ENCODE assay signal across 19 mouse cellular contexts in genomic region chr11:77428446-77428845, GRCm38 (mm10). TPM values are rescaled to one million over a fixed set of nuclear protein-coding genes. Genes with fewer than 3 reads are reported as not detected.
A peak's percentile ranks its signal among the peaks of the same experiment; 100 is the strongest.
DNase-seq lines count a peak whose midpoint lies in the region; ATAC-seq and TF ChIP-seq lines count a peak whose summit lies in the region.
"Had no signal": no experiment of that assay in that cellular context is flagged by ENCODE, and none has a peak within 500 bp of the region (broad histone marks: within the 10 kb centered on the region; RNA-seq: fewer than 3 reads in every experiment).

No protein-coding gene starts in this region.

- no peak for TF ChIP-seq CTCF in gastrocnemius, adult 2 months (IDR thresholded peaks at IDR 0.05)

- H3K27me3 ChIP-seq in heart, embryonic 13.5 days (replicated peaks) = no peaks in the 10 kb centered on the region
- no peaks in the 10 kb centered on the region for H3K27me3 ChIP-seq in heart, embryonic 10.5 days (ENCODE audit: insufficient read depth, poor library complexity, severe bottlenecking)
- H3K27me3 ChIP-seq: embryonic facial prominence, embryonic 12.5 days; heart, embryonic 12.5 days; hindbrain, embryonic 12.5 days had no signal

- no peaks in the 10 kb centered on the region for H3K9me3 ChIP-seq in heart, embryonic 13.5 days
- no peaks in the 10 kb centered on the region for H3K9me3 ChIP-seq in heart, embryonic 10.5 days
- H3K9me3 ChIP-seq: embryonic facial prominence, embryonic 12.5 days; heart, embryonic 12.5 days; hindbrain, embryonic 12.5 days had no signal

- peaks cover 79% of the 10 kb centered on the region for H3K36me3 ChIP-seq in heart, embryonic 13.5 days
- H3K36me3 ChIP-seq in heart, embryonic 10.5 days = peaks cover 68% of the 10 kb centered on the region
- H3K36me3 ChIP-seq: embryonic facial prominence, embryonic 12.5 days had no signal

- H3K4me3 ChIP-seq in gastrocnemius, adult 2 months = no peak overlapping the region
- H3K4me3 ChIP-seq in heart, embryonic 13.5 days = no peak overlapping the region
- no peak overlapping the region for H3K4me3 ChIP-seq in heart, embryonic 10.5 days
- H3K4me3 ChIP-seq: embryonic facial prominence, embryonic 12.5 days; heart, embryonic 12.5 days; hindbrain, embryonic 12.5 days had no signal

- DNase-seq in gastrocnemius, adult 2 months = no peak
- DNase-seq in gastrocnemius, postnatal 25 days = no peak
- DNase-seq in heart, embryonic 10.5 days (ENCODE audit: low spot score) = no peak
- peak; percentile 52 for DNase-seq in lung, postnatal 36 days
- no peak for DNase-seq in lung, postnatal 14 days
- DNase-seq in frontal cortex, postnatal 36 days (ENCODE audit: low spot score in 2 of 2) = no peak
- DNase-seq: adrenal gland, postnatal 14 days; cerebellum, adult 11-12 months; cerebellum, adult 9-10 months; cerebellum, postnatal 25 days; heart, postnatal 4 days had no signal

- peak overlapping the region; percentile 50 for H3K27ac ChIP-seq in gastrocnemius, adult 2 months
- H3K27ac ChIP-seq in heart, embryonic 13.5 days (replicated peaks) = peak overlapping the region; percentile 26
- H3K27ac ChIP-seq in heart, embryonic 10.5 days = no peak overlapping the region
- H3K27ac ChIP-seq: embryonic facial prominence, embryonic 12.5 days; hindbrain, embryonic 12.5 days had no signal

- no peak overlapping the region for H3K4me2 ChIP-seq in heart, embryonic 13.5 days
- H3K4me2 ChIP-seq: embryonic facial prominence, embryonic 12.5 days; heart, embryonic 12.5 days; hindbrain, embryonic 12.5 days had no signal

- intact Hi-C loops in gastrocnemius, adult 2 months (cut with DNase I) = no loop called here

- peaks cover 19% of the 10 kb centered on the region for H3K4me1 ChIP-seq in heart, embryonic 13.5 days
- peaks cover 5% of the 10 kb centered on the region; the same call in 1 of the 2 replicates for H3K4me1 ChIP-seq in heart, embryonic 10.5 days
- H3K4me1 ChIP-seq: embryonic facial prominence, embryonic 12.5 days; hindbrain, embryonic 12.5 days had no signal

- H3K9ac ChIP-seq in heart, embryonic 13.5 days = no peak overlapping the region
- H3K9ac ChIP-seq: embryonic facial prominence, embryonic 12.5 days; heart, embryonic 12.5 days; hindbrain, embryonic 12.5 days had no signal

- ATAC-seq in heart, embryonic 13.5 days (ENCODE audit: extremely low read depth, insufficient number of reproducible peaks, low FRiP score, low TSS enrichment) = no peak
- ATAC-seq: forebrain, embryonic 16.5 days; hindbrain, embryonic 16.5 days; inflammation-experienced regulatory T-cells, adult 6 months; intestine, postnatal 0 days had no signal

- WGBS in heart, embryonic 13.5 days = 71% methylated on average over 1 of the region's 1 CpGs
- WGBS in heart, embryonic 10.5 days = 77% methylated on average over 1 of the region's 1 CpGs

RNA-seq across cellular contexts. Expression of gene Coro6, which starts 33.8 kb away (rescaled TPM):
- total RNA-seq in gastrocnemius, adult 2 months (2021) = 100 to 1,000 TPM; 165 to 257 TPM
- 100 to 1,000 TPM; 146 to 148 TPM for total RNA-seq in gastrocnemius, postnatal 25 days (2021)
- 28.8 and 30.1 TPM in 2 replicates for polyA plus RNA-seq in heart, embryonic 13.5 days (2015; fragmentation: Nextera tagmentation; extraction: Ambion mirVana)
- polyA plus RNA-seq in heart, embryonic 10.5 days (2016; fragmentation: Nextera tagmentation; extraction: Ambion mirVana) = 15.9 and 24.4 TPM in 2 replicates
- polyA plus RNA-seq: forebrain, embryonic 16.5 days; inflammation-experienced regulatory T-cells, adult 6 months had no signal
